Mouse (Mus musculus): ENCODE results near the gene Dpf3. TPM values are rescaled to one million over a fixed set of nuclear protein-coding genes. Genes with fewer than 3 reads are reported as not detected.

The Dpf3 gene
- polyA plus RNA-seq, 1 experiment from 2014 or later: 19.2 TPM

GRCm38 (mm10) chr12:83210735-83211134 is 276.8 kb downstream of the Dpf3 start:
- Histone ChIP-seq H3K36me3 (ENCODE audit: control insufficient read depth, insufficient read depth) (no peaks in the 10 kb centered on the region), H3K4me2 (ENCODE audit: low read depth, low read length) (no peak overlapping the region), H3K27ac (ENCODE audit: low read length) (no peak overlapping the region; the same call in 1 of the 2 replicates), H3K27me3 (ENCODE audit: control insufficient read depth, insufficient read depth, low read length) (no peaks in the 10 kb centered on the region), H3K9ac (ENCODE audit: low read length) (no peak overlapping the region), H3K4me1 (ENCODE audit: control insufficient read depth, insufficient read depth, low read length) (peaks cover 38% of the 10 kb centered on the region), H3K4me3 (ENCODE audit: low read length) (no peak overlapping the region), H3K9me3 (replicated peaks; ENCODE audit: control insufficient read depth, low read length) (no peaks in the 10 kb centered on the region)
- WGBS: 84% methylated on average over 3 of the region's 3 CpGs
- ATAC-seq (replicated peaks; ENCODE audit: extremely low read depth, insufficient read depth, low FRiP score): no peak

GRCm38 (mm10) chr12:83210294-83210693 is 277.2 kb downstream of the Dpf3 start:
- H3K4me3 ChIP-seq (ENCODE audit: low read length): no peak overlapping the region
- H3K36me3 ChIP-seq (ENCODE audit: control insufficient read depth, insufficient read depth): no peaks in the 10 kb centered on the region
- no peaks in the 10 kb centered on the region for H3K27me3 ChIP-seq (ENCODE audit: control insufficient read depth, insufficient read depth, low read length)
- 56% methylated on average over 5 of the region's 5 CpGs for WGBS
- H3K9me3 ChIP-seq (replicated peaks; ENCODE audit: control insufficient read depth, low read length): no peaks in the 10 kb centered on the region
- H3K9ac ChIP-seq (ENCODE audit: low read length): no peak overlapping the region
- peak overlapping the region; percentile 25 for H3K27ac ChIP-seq (ENCODE audit: low read length)
- ATAC-seq (replicated peaks; ENCODE audit: extremely low read depth, insufficient read depth, low FRiP score): no peak
- peaks cover 38% of the 10 kb centered on the region for H3K4me1 ChIP-seq (ENCODE audit: control insufficient read depth, insufficient read depth, low read length)
- H3K4me2 ChIP-seq (ENCODE audit: low read depth, low read length): no peak overlapping the region

DNA sequence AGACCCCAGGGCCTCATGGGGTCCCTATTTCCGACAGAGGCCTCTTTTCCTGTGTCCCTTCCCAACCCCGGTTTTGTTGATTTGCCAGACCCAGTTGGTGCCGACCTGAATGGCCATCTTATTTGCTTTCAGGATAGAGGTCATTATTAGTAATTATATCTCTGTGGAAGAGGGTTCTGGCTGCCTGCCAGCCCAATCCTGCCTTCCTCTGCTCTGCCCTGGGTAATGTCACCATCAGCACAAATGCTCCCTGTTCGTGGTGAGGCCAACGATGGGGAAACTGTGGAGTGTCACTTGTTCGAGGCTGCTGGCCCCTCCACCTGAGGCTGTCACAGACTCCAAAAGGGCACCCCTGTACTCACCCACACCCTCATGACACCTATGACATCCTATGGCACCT is 278.1 kb downstream of the Dpf3 start:
- WGBS: 9% methylated on average over 6 of the region's 6 CpGs
- no peaks in the 10 kb centered on the region for H3K27me3 ChIP-seq (ENCODE audit: control insufficient read depth, insufficient read depth, low read length)
- peak; percentile 66 for ATAC-seq (replicated peaks; ENCODE audit: extremely low read depth, insufficient read depth, low FRiP score)
- no peak overlapping the region for H3K4me2 ChIP-seq (ENCODE audit: low read depth, low read length)
- no peaks in the 10 kb centered on the region for H3K9me3 ChIP-seq (replicated peaks; ENCODE audit: control insufficient read depth, low read length)
- H3K36me3 ChIP-seq (ENCODE audit: control insufficient read depth, insufficient read depth): no peaks in the 10 kb centered on the region
- H3K9ac ChIP-seq (ENCODE audit: low read length): no peak overlapping the region
- H3K4me1 ChIP-seq (ENCODE audit: control insufficient read depth, insufficient read depth, low read length): peaks cover 37% of the 10 kb centered on the region
- peak overlapping the region; percentile 82 for H3K27ac ChIP-seq (ENCODE audit: low read length)
- H3K4me3 ChIP-seq (ENCODE audit: low read length): no peak overlapping the region

- ATAC-seq (replicated peaks; ENCODE audit: extremely low read depth, insufficient read depth, low FRiP score): no peak
- H3K4me1 ChIP-seq (ENCODE audit: control insufficient read depth, insufficient read depth, low read length): peaks cover 33% of the 10 kb centered on the region
- peak overlapping the region; percentile 68 for H3K27ac ChIP-seq (ENCODE audit: low read length)
- no peaks in the 10 kb centered on the region for H3K9me3 ChIP-seq (replicated peaks; ENCODE audit: control insufficient read depth, low read length)
- WGBS: 57% methylated on average over 6 of the region's 6 CpGs
- no peak overlapping the region for H3K4me2 ChIP-seq (ENCODE audit: low read depth, low read length)
- H3K4me3 ChIP-seq (ENCODE audit: low read length): no peak overlapping the region
- H3K27me3 ChIP-seq (ENCODE audit: control insufficient read depth, insufficient read depth, low read length): no peaks in the 10 kb centered on the region
- no peaks in the 10 kb centered on the region for H3K36me3 ChIP-seq (ENCODE audit: control insufficient read depth, insufficient read depth)
- H3K9ac ChIP-seq (ENCODE audit: low read length): no peak overlapping the region
Measured at GRCm38 (mm10) chr12:83208841-83209240, 278.7 kb downstream of the Dpf3 start.

DNA sequence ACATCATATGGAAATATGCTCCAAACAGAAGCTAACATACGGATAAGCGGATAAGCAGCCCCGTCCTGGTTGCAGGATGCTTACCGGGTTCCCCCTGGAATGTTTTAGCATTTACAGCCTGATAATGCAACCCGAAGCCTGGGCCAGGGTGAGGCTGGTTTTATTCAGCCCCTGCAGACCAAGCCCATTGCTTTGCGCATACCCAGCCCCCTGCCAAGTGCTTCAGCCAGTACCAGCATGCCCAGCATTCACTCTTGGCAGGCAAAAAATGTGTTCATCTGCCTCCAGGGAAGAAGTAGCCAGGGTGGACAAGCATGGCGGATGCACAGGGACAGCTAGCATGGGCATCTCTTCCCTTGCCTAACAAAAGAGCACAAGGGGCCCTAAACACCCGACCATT is 279.5 kb downstream of the Dpf3 start:
- H3K4me2 ChIP-seq (ENCODE audit: low read depth, low read length): no peak overlapping the region
- no peak overlapping the region for H3K27ac ChIP-seq (ENCODE audit: low read length)
- peaks cover 33% of the 10 kb centered on the region for H3K4me1 ChIP-seq (ENCODE audit: control insufficient read depth, insufficient read depth, low read length)
- H3K9me3 ChIP-seq (replicated peaks; ENCODE audit: control insufficient read depth, low read length): no peaks in the 10 kb centered on the region
- 59% methylated on average over 8 of the region's 8 CpGs for WGBS
- no peaks in the 10 kb centered on the region for H3K36me3 ChIP-seq (ENCODE audit: control insufficient read depth, insufficient read depth)
- no peaks in the 10 kb centered on the region for H3K27me3 ChIP-seq (ENCODE audit: control insufficient read depth, insufficient read depth, low read length)
- H3K4me3 ChIP-seq (ENCODE audit: low read length): no peak overlapping the region
- ATAC-seq (replicated peaks; ENCODE audit: extremely low read depth, insufficient read depth, low FRiP score): no peak
- no peak overlapping the region for H3K9ac ChIP-seq (ENCODE audit: low read length)

GRCm38 (mm10) chr12:83207481-83207880 is 280.0 kb downstream of the Dpf3 start:
- 73% methylated on average over 5 of the region's 5 CpGs for WGBS
- Histone ChIP-seq H3K9ac (ENCODE audit: low read length) (no peak overlapping the region), H3K4me1 (ENCODE audit: control insufficient read depth, insufficient read depth, low read length) (peaks cover 33% of the 10 kb centered on the region), H3K36me3 (ENCODE audit: control insufficient read depth, insufficient read depth) (no peaks in the 10 kb centered on the region), H3K27ac (ENCODE audit: low read length) (no peak overlapping the region), H3K9me3 (replicated peaks; ENCODE audit: control insufficient read depth, low read length) (no peaks in the 10 kb centered on the region), H3K4me2 (ENCODE audit: low read depth, low read length) (no peak overlapping the region), H3K27me3 (ENCODE audit: control insufficient read depth, insufficient read depth, low read length) (no peaks in the 10 kb centered on the region), H3K4me3 (ENCODE audit: low read length) (no peak overlapping the region)
- ATAC-seq (replicated peaks; ENCODE audit: extremely low read depth, insufficient read depth, low FRiP score): no peak

GRCm38 (mm10) chr12:83206866-83207265 is 280.6 kb downstream of the Dpf3 start:
- no peaks in the 10 kb centered on the region for H3K36me3 ChIP-seq (ENCODE audit: control insufficient read depth, insufficient read depth)
- no peak overlapping the region for H3K4me3 ChIP-seq (ENCODE audit: low read length)
- no peak for ATAC-seq (replicated peaks; ENCODE audit: extremely low read depth, insufficient read depth, low FRiP score)
- H3K27me3 ChIP-seq (ENCODE audit: control insufficient read depth, insufficient read depth, low read length): no peaks in the 10 kb centered on the region
- H3K4me1 ChIP-seq (ENCODE audit: control insufficient read depth, insufficient read depth, low read length): peaks cover 30% of the 10 kb centered on the region
- no peak overlapping the region for H3K4me2 ChIP-seq (ENCODE audit: low read depth, low read length)
- WGBS: 53% methylated on average over 6 of the region's 6 CpGs
- no peak overlapping the region for H3K27ac ChIP-seq (ENCODE audit: low read length)
- H3K9ac ChIP-seq (ENCODE audit: low read length): no peak overlapping the region
- H3K9me3 ChIP-seq (replicated peaks; ENCODE audit: control insufficient read depth, low read length): no peaks in the 10 kb centered on the region

- H3K4me2 ChIP-seq (ENCODE audit: low read depth, low read length): no peak overlapping the region
- H3K27me3 ChIP-seq (ENCODE audit: control insufficient read depth, insufficient read depth, low read length): no peaks in the 10 kb centered on the region
- no peak overlapping the region for H3K4me3 ChIP-seq (ENCODE audit: low read length)
- H3K9me3 ChIP-seq (replicated peaks; ENCODE audit: control insufficient read depth, low read length): no peaks in the 10 kb centered on the region
- no peak overlapping the region for H3K9ac ChIP-seq (ENCODE audit: low read length)
- H3K36me3 ChIP-seq (ENCODE audit: control insufficient read depth, insufficient read depth): no peaks in the 10 kb centered on the region
- H3K27ac ChIP-seq (ENCODE audit: low read length): no peak overlapping the region
- H3K4me1 ChIP-seq (ENCODE audit: control insufficient read depth, insufficient read depth, low read length): peaks cover 16% of the 10 kb centered on the region
- 54% methylated on average over 5 of the region's 5 CpGs for WGBS
- no peak for ATAC-seq (replicated peaks; ENCODE audit: extremely low read depth, insufficient read depth, low FRiP score)
Measured at GRCm38 (mm10) chr12:83204361-83204760, 283.2 kb downstream of the Dpf3 start.

DNA sequence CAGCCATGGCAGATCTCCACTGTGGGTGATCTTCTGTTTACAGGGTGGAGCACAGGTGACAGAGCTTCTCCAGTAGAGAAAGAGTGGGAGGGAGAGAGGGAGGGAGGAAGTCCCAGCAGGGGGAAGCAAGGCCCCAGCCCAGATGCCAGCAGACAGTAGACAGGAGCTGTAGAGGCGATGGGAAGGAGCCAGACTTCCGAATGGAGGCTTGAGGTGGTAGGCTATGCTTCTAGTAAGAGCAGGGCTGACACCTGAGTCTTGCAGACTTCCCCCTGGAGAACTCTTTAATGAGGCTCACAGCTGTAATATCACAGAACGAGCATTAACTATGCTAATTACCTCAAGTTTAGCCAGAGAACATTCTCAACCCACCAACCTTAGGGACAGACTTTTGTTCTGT is 285.8 kb downstream of the Dpf3 start:
- WGBS: 44% methylated on average over 3 of the region's 3 CpGs
- Histone ChIP-seq H3K4me1 (ENCODE audit: control insufficient read depth, insufficient read depth, low read length) (peaks cover 3% of the 10 kb centered on the region), H3K4me2 (ENCODE audit: low read depth, low read length) (no peak overlapping the region), H3K27ac (ENCODE audit: low read length) (no peak overlapping the region), H3K27me3 (ENCODE audit: control insufficient read depth, insufficient read depth, low read length) (no peaks in the 10 kb centered on the region), H3K9me3 (replicated peaks; ENCODE audit: control insufficient read depth, low read length) (no peaks in the 10 kb centered on the region), H3K9ac (ENCODE audit: low read length) (no peak overlapping the region), H3K4me3 (ENCODE audit: low read length) (no peak overlapping the region), H3K36me3 (ENCODE audit: control insufficient read depth, insufficient read depth) (no peaks in the 10 kb centered on the region)
- no peak for ATAC-seq (replicated peaks; ENCODE audit: extremely low read depth, insufficient read depth, low FRiP score)

- H3K4me1 ChIP-seq (ENCODE audit: control insufficient read depth, insufficient read depth, low read length): no peaks in the 10 kb centered on the region
- WGBS: 80% methylated on average over 6 of the region's 6 CpGs
- no peak for ATAC-seq (replicated peaks; ENCODE audit: extremely low read depth, insufficient read depth, low FRiP score)
Measured at GRCm38 (mm10) chr12:83180561-83180960, 307.0 kb downstream of the Dpf3 start.

More at GRCm38 (mm10) chr12:83180561-83180960, 307.0 kb downstream of the Dpf3 start:
- Histone ChIP-seq H3K36me3 (ENCODE audit: control insufficient read depth, insufficient read depth) (no peaks in the 10 kb centered on the region), H3K9me3 (replicated peaks; ENCODE audit: control insufficient read depth, low read length) (no peaks in the 10 kb centered on the region), H3K9ac (ENCODE audit: low read length) (no peak overlapping the region), H3K4me3 (ENCODE audit: low read length) (no peak overlapping the region), H3K4me2 (ENCODE audit: low read depth, low read length) (no peak overlapping the region), H3K27ac (ENCODE audit: low read length) (no peak overlapping the region), H3K27me3 (ENCODE audit: control insufficient read depth, insufficient read depth, low read length) (no peaks in the 10 kb centered on the region)
